Mouse (Mus musculus) mouse trophoblast stem cell (cell line): Measurements from ENCODE around the gene Scn5a.

Experiments
- in situ Hi-C, 2 experiments: fragments of 300-500 bp; cut with MseI, MboI; formaldehyde crosslinking; loops; 2 replicates in 1 of 2; 3 replicates in 1 of 2; pipeline ENCODE4 v1.15.1; 2025

Gene Scn5a

DNA sequence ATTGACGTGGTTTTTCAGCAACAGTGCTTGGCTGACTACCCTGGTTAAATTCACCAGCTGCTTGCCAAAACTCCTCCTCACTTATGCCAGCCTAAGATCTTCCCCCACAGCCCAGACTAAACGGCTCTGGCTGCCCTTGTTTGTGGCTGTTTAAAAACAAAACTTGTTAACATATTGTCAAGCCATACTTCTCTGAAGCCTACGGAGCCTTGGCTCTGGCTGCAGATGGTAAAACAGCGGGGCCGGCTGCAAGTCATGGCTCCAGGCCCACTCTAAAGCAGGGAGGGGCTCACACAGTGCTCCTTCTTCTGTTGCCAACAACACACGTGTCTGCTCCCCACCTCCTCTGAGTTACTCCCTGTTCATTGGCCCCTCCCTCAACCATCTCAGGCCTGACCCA lies 67.9 kb downstream of the Scn5a start:
- in situ Hi-C loops, result no loop called here

DNA sequence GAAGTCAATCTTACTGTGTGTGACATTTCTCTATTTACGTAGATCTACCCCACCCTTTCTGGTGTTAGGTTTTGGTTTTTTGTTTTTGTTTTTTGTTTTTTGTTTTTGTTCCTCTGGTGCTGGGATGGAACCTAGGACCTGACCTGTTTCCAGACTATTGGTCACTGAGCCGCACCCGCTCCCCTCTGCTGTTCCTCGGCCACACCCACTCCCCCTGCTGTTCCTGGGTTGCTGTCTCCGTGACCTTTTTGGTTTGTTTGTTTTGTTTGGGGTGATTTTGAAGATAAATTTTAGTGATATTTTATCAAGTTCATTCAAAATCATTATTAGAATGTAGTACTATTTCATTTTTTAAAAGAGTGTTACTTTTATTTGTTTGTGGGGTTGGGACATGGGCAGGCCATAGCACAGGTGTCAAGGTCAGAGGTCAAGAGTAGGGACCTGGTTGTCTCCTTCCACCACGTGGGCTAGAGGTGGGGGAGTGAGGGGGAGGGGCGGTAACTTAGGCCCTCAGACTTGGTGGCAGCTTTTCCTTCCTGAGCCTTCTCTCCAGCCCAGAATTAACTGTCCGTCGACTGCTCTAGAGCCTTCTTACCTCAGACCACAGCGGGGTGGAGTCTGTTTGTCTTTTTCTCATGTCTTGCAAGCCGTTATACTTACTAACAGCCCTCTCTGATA lies 73.7 kb downstream of the Scn5a start:
- in situ Hi-C loops, result no loop called here

DNA sequence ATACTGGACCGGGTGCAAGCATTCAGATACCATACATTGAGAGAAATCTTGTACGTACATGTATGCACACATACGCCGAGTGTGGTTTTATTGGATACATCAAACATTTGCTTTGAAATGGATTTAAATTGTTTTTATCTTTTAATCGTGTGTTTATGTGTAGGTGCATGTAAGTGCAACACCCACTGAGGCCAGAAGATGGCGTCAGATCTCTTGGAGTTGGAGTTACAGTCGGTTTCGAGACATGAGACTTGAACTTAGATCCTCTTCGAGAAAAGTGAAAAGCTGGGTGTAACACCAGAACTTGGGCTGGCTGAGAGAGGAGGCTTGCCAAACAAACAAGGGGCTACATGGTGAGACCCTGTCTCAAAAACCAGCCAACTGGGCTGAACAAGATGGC lies 75.2 kb downstream of the Scn5a start:
- in situ Hi-C loops, result no loop called here

DNA sequence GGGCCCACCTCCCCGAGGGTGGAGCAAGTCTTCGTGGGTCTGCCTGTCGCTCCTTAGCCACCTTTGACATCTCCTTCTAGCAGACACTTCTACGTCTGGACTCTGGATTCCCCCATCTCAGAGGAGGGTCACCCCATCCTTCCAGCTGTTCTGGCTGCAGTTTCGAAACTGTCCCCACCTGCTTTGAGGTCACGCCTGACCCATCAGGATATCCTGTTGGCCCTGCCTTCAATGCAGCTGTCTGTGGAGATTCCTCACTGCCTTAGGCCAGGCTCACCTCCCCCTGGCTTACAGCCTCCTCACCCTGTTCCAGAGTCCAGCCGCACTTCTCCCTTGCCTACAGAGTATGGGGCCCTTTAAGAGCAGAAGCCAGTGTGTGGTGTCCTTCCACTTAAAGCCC lies 79.9 kb downstream of the Scn5a start:
- in situ Hi-C loops, result no loop called here

DNA sequence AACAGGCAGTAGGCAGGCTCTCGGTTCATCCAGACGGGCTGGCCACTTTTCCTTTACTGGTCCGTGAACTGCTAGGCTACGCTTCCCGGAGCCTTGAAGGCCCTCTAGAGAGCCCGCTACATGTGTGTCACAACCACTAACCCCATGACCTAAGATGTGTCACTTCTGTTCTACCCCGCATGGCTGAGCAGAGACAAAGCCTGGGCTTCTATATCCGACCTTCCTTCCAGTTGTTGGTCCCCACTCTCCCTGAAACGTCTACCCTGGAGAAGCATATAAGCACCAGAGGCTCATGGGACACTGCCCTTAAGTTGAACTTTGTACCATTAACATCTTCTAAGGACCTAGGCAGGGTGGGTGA lies 80.6 kb downstream of the Scn5a start:
- in situ Hi-C loops, result no loop called here

- in situ Hi-C loops, result no loop called here
Measured at GRCm38 (mm10) chr9:119497546-119498246, 81.1 kb downstream of the Scn5a start.

- in situ Hi-C loops, result no loop called here
Measured at GRCm38 (mm10) chr9:119496960-119497359, 81.9 kb downstream of the Scn5a start.

GRCm38 (mm10) chr9:119496354-119496753 lies 82.5 kb downstream of the Scn5a start:
- in situ Hi-C loops, result no loop called here

DNA sequence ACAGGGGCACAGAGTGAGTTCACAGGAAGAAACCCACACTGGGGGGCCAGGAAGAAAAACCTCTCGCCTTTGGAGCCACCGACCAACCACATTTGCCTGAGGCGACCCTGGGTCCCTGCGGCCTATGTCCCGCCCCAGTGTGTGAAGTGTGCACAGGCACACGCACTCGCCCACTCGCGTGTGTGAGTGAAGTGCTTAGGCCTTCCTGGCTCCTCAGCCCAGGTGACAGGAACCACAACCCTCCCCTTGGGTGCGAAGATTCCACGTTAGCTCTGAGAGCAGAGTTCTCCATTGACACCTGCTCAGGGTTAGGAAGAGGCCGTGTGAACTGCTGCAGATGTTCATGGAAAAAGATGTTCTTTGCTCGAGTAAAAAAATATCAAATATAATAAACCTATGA lies 93.9 kb downstream of the Scn5a start:
- in situ Hi-C loops, result no loop called here

GRCm38 (mm10) chr9:119484420-119484819 lies 94.4 kb downstream of the Scn5a start:
- in situ Hi-C loops, result no loop called here

- in situ Hi-C loops, result no loop called here
Measured at GRCm38 (mm10) chr9:119483554-119484353, 95.1 kb downstream of the Scn5a start.

DNA sequence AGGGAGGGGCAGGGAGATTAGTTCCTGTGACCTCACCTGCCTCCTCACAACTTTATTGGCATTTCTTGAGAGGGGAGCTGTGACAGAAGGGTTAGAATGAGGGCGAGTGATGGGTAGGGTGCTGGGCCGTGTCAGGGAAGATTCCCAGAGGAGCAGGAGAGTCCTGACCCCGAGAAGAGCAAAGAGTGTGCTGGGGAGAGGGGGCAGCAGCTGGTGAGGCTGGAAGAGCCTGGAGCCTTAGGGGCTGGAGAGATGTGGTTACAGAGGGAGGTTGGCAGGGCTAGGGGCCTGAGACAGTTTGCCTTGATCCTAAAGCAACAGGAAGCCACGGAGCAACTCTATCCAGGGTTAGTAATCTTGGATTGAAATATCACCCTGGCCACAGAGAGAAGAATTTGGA lies 97.2 kb downstream of the Scn5a start:
- in situ Hi-C loops, result no loop called here

- in situ Hi-C loops, result no loop called here
Measured at GRCm38 (mm10) chr9:119479297-119479696, 99.5 kb downstream of the Scn5a start.

DNA sequence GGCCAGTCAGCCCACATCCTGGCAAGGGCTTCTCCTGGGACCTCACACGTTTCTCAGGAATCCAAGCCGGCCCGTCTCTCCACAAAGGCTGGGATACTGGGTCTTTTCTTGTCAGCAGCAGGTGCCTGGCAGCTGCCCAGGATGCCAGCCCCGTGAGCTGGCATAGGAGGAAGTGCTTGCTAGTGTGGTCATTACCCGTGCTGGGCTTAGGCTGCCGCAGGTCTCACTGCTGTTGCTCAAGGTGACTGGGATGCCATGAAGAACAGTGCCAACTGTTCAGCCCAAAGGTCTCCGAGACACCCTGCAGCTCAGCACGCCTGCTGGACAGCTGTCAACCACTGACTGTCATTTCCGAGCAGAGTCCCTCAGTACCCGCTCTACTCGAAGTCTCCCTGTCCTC lies 100.5 kb downstream of the Scn5a start:
- in situ Hi-C loops, result no loop called here

DNA sequence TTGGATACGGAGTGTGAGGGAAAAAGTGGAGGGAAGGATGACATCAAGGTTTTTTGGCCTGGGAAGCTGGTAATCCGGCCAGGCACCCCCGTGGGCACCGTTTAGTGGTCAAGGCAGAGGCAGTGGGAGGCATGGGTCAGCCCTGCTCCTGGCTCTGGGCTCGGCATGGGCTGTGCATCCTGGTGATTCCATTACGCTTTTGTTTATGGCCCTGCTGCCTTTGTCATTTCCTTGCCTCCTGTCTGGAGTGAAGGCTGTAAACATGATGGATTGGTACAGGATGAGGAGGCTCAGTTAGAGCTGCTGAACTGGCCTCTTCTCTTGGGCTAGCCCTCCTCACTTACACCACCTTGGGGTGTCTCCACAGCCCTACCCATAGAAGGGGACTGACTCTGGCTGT lies 101.1 kb downstream of the Scn5a start:
- in situ Hi-C loops, result no loop called here

GRCm38 (mm10) chr9:119474717-119475611 lies 103.9 kb downstream of the Scn5a start:
- in situ Hi-C loops, result no loop called here

GRCm38 (mm10) chr9:119473608-119474164 lies 105.1 kb downstream of the Scn5a start:
- in situ Hi-C loops, result no loop called here

DNA sequence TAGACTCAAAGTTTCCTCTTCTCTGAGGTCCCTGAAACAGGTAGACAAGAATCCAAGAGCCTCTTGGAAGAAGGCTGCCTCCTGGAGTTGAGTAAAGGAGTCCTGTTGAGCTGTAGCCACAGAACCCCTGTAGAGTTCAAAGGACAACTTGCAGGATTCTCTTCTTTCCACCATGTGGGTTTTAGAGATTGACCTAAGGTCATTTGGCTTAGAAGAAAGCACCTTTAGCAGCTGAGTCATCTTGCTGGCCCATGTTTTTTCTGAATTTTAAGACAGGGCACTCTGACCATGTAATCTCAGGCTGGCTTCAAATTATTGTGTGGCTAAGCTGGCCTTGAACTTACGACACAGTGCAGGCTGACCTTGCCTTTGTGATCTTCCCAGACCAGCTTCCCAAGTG lies 105.8 kb downstream of the Scn5a start:
- in situ Hi-C loops, result no loop called here

- in situ Hi-C loops, result no loop called here
Measured at GRCm38 (mm10) chr9:119472412-119472918, 106.4 kb downstream of the Scn5a start.

- in situ Hi-C loops, result no loop called here
Measured at GRCm38 (mm10) chr9:119469691-119470353, 109.0 kb downstream of the Scn5a start.

GRCm38 (mm10) chr9:119465595-119465994 lies 113.2 kb downstream of the Scn5a start:
- in situ Hi-C loops, result no loop called here
